Mouse (Mus musculus) embryonic facial prominence, embryonic 15.5 days (tissue): ENCODE results near the gene Gm10271. TPM values are rescaled to one million over a fixed set of nuclear protein-coding genes. Genes with fewer than 3 reads are reported as not detected.

Experiments
- ATAC-seq: fragments of 200-750 bp; cut with Nextera tagmentation; 2 replicates; pipeline ENCODE4 v1.8.0; 2017; ENCODE audit warnings: low read depth, moderate TSS enrichment; ENCODE audit not compliant: insufficient number of reproducible peaks, low FRiP score, low TSS enrichment
- H3K27ac ChIP-seq: fragments of 300-500 bp; sonication (generic); replicated peaks from 2 replicates; pipeline ENCODE4 v1.5.1; 2015; ENCODE audit warnings: mild to moderate bottlenecking, inconsistent platforms
- H3K27me3 ChIP-seq: fragments of 300-500 bp; sonication (generic); 2 replicates; pipeline ENCODE4 v1.6.1; 2015; ENCODE audit warnings: inconsistent platforms
- H3K36me3 ChIP-seq: fragments of 300-500 bp; sonication (generic); 2 replicates; pipeline ENCODE4 v1.6.1; 2015; ENCODE audit warnings: mild to moderate bottlenecking, inconsistent platforms
- H3K4me1 ChIP-seq: fragments of 300-500 bp; sonication (generic); 2 replicates; pipeline ENCODE4 v1.6.1; 2015; ENCODE audit warnings: inconsistent platforms
- H3K4me2 ChIP-seq: fragments of 300-500 bp; sonication (generic); replicated peaks from 2 replicates; pipeline ENCODE4 v1.6.1; 2015; ENCODE audit warnings: mild to moderate bottlenecking, inconsistent platforms
- H3K4me3 ChIP-seq: fragments of 300-500 bp; sonication (generic); replicated peaks from 2 replicates; pipeline ENCODE4 v1.5.1; 2015; ENCODE audit warnings: mild to moderate bottlenecking, inconsistent platforms
- H3K9ac ChIP-seq: fragments of 300-500 bp; sonication (generic); 2 replicates; pipeline ENCODE4 v1.6.1; 2015; ENCODE audit warnings: inconsistent platforms
- H3K9me3 ChIP-seq: fragments of 300-500 bp; sonication (generic); replicated peaks from 2 replicates; pipeline ENCODE4 v1.6.1; 2016; ENCODE audit warnings: inconsistent platforms
- WGBS: fragments of 180-500 bp; shearing (Covaris S2); methylation state at CpG from one replicate; pipeline ENCODE4 v1.1.7; 2015; 5-methylcytosine and 5-hydroxymethylcytosine counted together
- polyA plus RNA-seq: library from polyadenylated mRNA; unstranded; fragments of >200 nt; fragmentation: Nextera tagmentation; extraction: Ambion mirVana; gene quantifications from 2 replicates; pipeline ENCODE4 v1.2.1, GENCODE M21; 2015

Gene Gm10271
- polyA plus RNA-seq, 1 experiment from 2014 or later, result not detected

GRCm38 (mm10) chr10:116955191-116955590, 17.2 kb downstream of the Gm10271 start:
- ATAC-seq, result no peak
- Histone ChIP-seq H3K4me1 (0 out of 2 replicates have a peak, but pooled peaks cover 3% of the 10 kb centered on the region), H3K4me2 (no peak overlapping the region), H3K27me3 (no peaks in the 10 kb centered on the region), H3K9me3 (no peaks in the 10 kb centered on the region), H3K4me3 (no peak overlapping the region), H3K27ac (no peak overlapping the region), H3K9ac (no peak overlapping the region), H3K36me3 (no peaks in the 10 kb centered on the region)
- WGBS, result 66% methylated on average over 6 of the region's 6 CpGs

- no peaks in the 10 kb centered on the region for H3K36me3 ChIP-seq
- no peak for ATAC-seq
Observed at GRCm38 (mm10) chr10:116950886-116951285, 21.5 kb downstream of the Gm10271 start.

DNA sequence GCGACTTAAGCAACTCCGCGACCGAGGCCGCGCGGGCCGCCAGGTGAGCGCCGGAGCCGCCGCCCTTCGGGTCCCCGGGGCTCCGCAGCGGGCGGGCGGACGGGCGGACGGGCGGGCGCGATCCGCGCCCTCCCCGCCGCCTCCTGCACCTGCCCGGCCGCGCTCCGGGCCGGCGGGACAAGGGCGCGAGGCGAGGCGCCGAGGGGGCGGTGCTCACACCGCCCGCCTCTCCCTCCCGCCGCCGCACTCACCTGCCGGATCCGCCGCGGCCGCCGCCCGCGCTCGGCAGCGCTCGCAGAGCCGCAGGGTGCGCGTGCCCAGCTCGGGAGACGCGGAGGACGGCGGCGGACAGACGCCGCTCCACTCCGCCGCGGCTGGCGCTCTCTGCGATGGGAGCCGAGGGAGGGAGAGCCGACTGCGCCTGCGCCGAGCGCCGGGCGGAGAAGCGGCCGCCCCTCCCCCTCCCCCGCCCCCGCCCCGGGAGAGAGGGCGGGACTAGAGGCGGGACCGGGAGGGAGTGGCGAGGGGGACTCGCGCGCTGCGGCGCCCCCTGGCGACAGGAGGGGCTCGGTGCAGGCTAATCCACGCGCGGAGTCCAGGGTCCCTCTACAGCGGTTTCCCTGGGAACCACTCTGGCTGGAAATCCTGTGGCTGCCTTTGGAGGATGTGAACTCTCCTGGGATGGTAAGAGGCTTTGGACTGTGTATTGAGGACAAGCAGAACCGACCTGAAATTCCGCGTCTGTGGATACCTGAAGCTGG, 22.2 kb downstream of the Gm10271 start, which contains the start of gene Rab3ip:
Gene Rab3ip, minus strand, starts transcription at position 761 of the 761 bp plus-strand sequence.
- under 1% methylated on average over 76 of the region's 103 CpGs for WGBS
- Histone ChIP-seq H3K36me3 (no peaks in the 10 kb centered on the region), H3K9me3 (no peaks in the 10 kb centered on the region), H3K27ac (peak within 1 kb of the TSS; percentile 88), H3K27me3 (no peaks in the 10 kb centered on the region), H3K4me1 (peaks cover 21% of the 10 kb centered on the region), H3K4me3 (peak within 1 kb of the TSS; percentile 80), H3K4me2 (peak within 1 kb of the TSS; percentile 76), H3K9ac (peak within 1 kb of the TSS; percentile 70)
- ATAC-seq, result peak; percentile 89

More at GRCm38 (mm10) chr10:116950886-116951285, 21.5 kb downstream of the Gm10271 start:
- no peak overlapping the region for H3K9ac ChIP-seq
- peak overlapping the region; percentile 76 for H3K4me2 ChIP-seq
- H3K27me3 ChIP-seq, result no peaks in the 10 kb centered on the region
- peaks cover 21% of the 10 kb centered on the region for H3K4me1 ChIP-seq
- H3K9me3 ChIP-seq, result no peaks in the 10 kb centered on the region
- 23% methylated on average over 5 of the region's 5 CpGs for WGBS
- no peak overlapping the region for H3K27ac ChIP-seq
- peak overlapping the region; percentile 80 for H3K4me3 ChIP-seq

GRCm38 (mm10) chr10:116949111-116950008, 23.0 kb downstream of the Gm10271 start:
- peak overlapping the region; percentile 80 for H3K4me3 ChIP-seq
- H3K9ac ChIP-seq, result peak overlapping the region; percentile 70
- no peaks in the 10 kb centered on the region for H3K9me3 ChIP-seq
- H3K36me3 ChIP-seq, result no peaks in the 10 kb centered on the region
- H3K27ac ChIP-seq, result peak overlapping the region; percentile 88
- peaks cover 21% of the 10 kb centered on the region for H3K4me1 ChIP-seq
- peak overlapping the region; percentile 76 for H3K4me2 ChIP-seq
- peak; percentile 24; the same call in 1 of the 2 replicates for ATAC-seq
- WGBS, result under 1% methylated on average over 44 of the region's 44 CpGs
- no peaks in the 10 kb centered on the region for H3K27me3 ChIP-seq

DNA sequence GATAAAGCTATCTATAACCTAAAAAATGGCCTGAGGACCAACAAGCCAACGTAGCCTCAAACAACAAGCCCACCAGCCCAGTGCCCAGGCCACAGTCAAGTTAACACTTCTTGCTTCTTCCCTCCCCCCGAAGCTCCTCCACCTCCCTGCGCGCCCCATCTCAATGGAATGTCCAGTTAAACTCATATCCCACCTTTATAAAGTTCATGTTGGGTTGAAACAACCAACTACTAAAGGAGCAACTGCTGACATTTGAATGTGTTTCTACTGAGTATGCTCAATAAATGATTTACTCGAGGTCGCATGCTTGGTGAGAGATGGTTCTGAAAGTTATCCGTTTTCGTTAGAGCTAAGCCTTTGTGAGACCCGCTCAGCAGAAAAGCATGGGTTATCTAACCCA, 24.0 kb downstream of the Gm10271 start:
- ATAC-seq, result no peak
- H3K27me3 ChIP-seq, result no peaks in the 10 kb centered on the region
- H3K4me1 ChIP-seq, result peaks cover 21% of the 10 kb centered on the region
- peak overlapping the region; percentile 80 for H3K4me3 ChIP-seq
- peak overlapping the region; percentile 76 for H3K4me2 ChIP-seq
- no peak overlapping the region for H3K27ac ChIP-seq
- WGBS, result 69% methylated on average over 9 of the region's 9 CpGs
- H3K9me3 ChIP-seq, result no peaks in the 10 kb centered on the region
- no peaks in the 10 kb centered on the region for H3K36me3 ChIP-seq
- no peak overlapping the region for H3K9ac ChIP-seq

DNA sequence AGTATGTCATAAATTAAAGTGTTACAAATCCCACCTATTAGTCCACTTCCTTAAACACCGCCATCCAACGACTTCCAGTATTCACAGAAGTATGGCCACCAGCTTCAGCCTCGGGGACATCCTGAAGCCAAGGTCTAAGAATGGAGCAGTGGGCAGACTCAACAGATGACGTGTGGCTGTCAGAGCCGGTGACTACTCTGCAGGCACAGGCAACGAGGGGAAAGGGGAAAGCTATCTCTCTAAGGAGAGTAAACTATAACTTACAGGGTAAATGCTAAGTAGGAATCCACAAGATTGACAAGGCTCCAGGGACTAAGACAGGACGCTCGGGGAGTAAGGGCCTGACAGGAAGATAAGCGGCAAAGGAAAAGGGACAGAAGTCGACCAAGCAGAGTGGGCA, 27.5 kb downstream of the Gm10271 start:
- H3K36me3 ChIP-seq, result peaks cover 9% of the 10 kb centered on the region; the same call in 1 of the 2 replicates
- ATAC-seq, result no peak
- H3K4me3 ChIP-seq, result no peak overlapping the region
- no peak overlapping the region for H3K27ac ChIP-seq
- no peak overlapping the region for H3K4me2 ChIP-seq
- H3K9me3 ChIP-seq, result no peaks in the 10 kb centered on the region
- H3K27me3 ChIP-seq, result no peaks in the 10 kb centered on the region
- H3K9ac ChIP-seq, result no peak overlapping the region
- WGBS, result 66% methylated on average over 10 of the region's 10 CpGs
- H3K4me1 ChIP-seq, result peaks cover 18% of the 10 kb centered on the region

DNA sequence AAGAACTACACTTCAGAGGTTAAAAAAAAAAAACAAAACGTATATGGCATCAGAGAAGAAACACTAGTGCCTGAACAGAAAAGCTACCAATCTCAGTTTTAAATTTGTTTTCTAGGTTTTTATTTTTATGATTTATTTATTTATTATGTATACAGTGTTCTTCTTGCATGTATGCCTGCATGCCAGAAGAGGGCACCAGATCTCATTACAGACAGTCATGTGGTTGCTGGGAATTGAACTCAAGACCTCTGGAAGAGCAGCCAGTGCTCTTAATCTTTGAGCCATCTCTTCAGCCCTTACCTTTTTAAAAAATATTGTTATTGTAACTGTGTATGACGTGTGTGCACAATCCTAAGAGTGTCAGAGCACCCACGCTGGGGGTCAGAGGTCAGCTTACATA, 28.3 kb downstream of the Gm10271 start:
- Histone ChIP-seq H3K9me3 (no peaks in the 10 kb centered on the region), H3K4me2 (no peak overlapping the region)
- WGBS, result 86% methylated on average over 3 of the region's 3 CpGs

GRCm38 (mm10) chr10:116943025-116943424, 29.4 kb downstream of the Gm10271 start:
- no peak for ATAC-seq
- Histone ChIP-seq H3K4me3 (no peak overlapping the region), H3K27ac (no peak overlapping the region), H3K36me3 (peaks cover 22% of the 10 kb centered on the region), H3K4me2 (no peak overlapping the region), H3K9ac (no peak overlapping the region), H3K4me1 (peaks cover 4% of the 10 kb centered on the region), H3K9me3 (no peaks in the 10 kb centered on the region), H3K27me3 (no peaks in the 10 kb centered on the region)
- WGBS, result 85% methylated on average over 6 of the region's 6 CpGs

More for the DNA sequence above, 28.3 kb downstream of the Gm10271 start:
- Histone ChIP-seq H3K27ac (no peak overlapping the region), H3K4me1 (peaks cover 15% of the 10 kb centered on the region), H3K36me3 (peaks cover 11% of the 10 kb centered on the region), H3K9ac (no peak overlapping the region), H3K4me3 (no peak overlapping the region), H3K27me3 (no peaks in the 10 kb centered on the region)
- ATAC-seq, result no peak

DNA sequence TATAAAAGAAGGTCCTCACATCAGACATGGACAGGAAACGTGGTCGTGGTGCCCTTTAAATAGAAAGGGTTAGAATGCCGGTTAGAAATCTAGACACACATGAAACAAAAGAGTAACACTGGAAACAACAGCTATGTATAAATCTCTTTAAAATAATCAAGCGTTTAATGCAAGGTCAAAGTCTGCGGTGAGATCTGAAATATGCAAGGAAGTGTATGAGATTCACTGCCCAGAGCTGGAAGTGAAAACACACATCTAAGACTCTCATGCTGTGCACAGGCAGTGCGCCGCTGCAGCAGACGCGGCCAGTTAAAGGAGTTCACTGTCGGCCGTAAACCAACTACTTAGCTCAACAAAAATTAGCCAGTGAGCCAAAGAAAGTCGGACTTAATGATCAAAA, 37.4 kb downstream of the Gm10271 start:
- WGBS, result 77% methylated on average over 12 of the region's 12 CpGs

GRCm38 (mm10) chr10:116933794-116934193, 38.6 kb downstream of the Gm10271 start:
- Histone ChIP-seq H3K9me3 (no peaks in the 10 kb centered on the region), H3K27me3 (no peaks in the 10 kb centered on the region), H3K4me2 (no peak overlapping the region), H3K27ac (no peak overlapping the region), H3K4me3 (no peak overlapping the region), H3K9ac (no peak overlapping the region), H3K4me1 (no peaks in the 10 kb centered on the region), H3K36me3 (peaks cover 41% of the 10 kb centered on the region)
- WGBS, result 86% methylated on average over 7 of the region's 7 CpGs
- ATAC-seq, result no peak

More for the DNA sequence above, 37.4 kb downstream of the Gm10271 start:
- Histone ChIP-seq H3K27me3 (no peaks in the 10 kb centered on the region), H3K9me3 (no peaks in the 10 kb centered on the region), H3K4me3 (no peak overlapping the region), H3K36me3 (peaks cover 45% of the 10 kb centered on the region), H3K4me2 (no peak overlapping the region), H3K9ac (no peak overlapping the region), H3K27ac (no peak overlapping the region), H3K4me1 (no peaks in the 10 kb centered on the region)
- ATAC-seq, result no peak

- Histone ChIP-seq H3K4me3 (no peak overlapping the region), H3K4me1 (no peaks in the 10 kb centered on the region), H3K4me2 (no peak overlapping the region), H3K9ac (no peak overlapping the region), H3K36me3 (peaks cover 27% of the 10 kb centered on the region), H3K27me3 (no peaks in the 10 kb centered on the region), H3K9me3 (no peaks in the 10 kb centered on the region), H3K27ac (no peak overlapping the region)
- no peak for ATAC-seq
- WGBS, result 88% methylated on average over 13 of the region's 13 CpGs
Observed at GRCm38 (mm10) chr10:116932418-116932817, 40.0 kb downstream of the Gm10271 start.
